In genomic region chr1:135252854-135253253, GRCm38 (mm10) we compare ENCODE assay signal across 16 mouse cellular contexts. TPM values are rescaled to one million over a fixed set of nuclear protein-coding genes. Genes with fewer than 3 reads are reported as not detected.
DNase-seq lines count a peak whose midpoint lies in the region; ATAC-seq and TF ChIP-seq lines count a peak whose summit lies in the region.
"Had no signal": no experiment of that assay in that cellular context is flagged by ENCODE, and none has a peak within 500 bp of the region (broad histone marks: within the 10 kb centered on the region; RNA-seq: fewer than 3 reads in every experiment).

No protein-coding gene starts in this region.

- no peaks in the 10 kb centered on the region for H3K36me3 ChIP-seq in embryonic facial prominence, embryonic 11.5 days (replicated peaks; ENCODE audit: control insufficient read depth, insufficient read depth, low read depth, low read length)
- no peaks in the 10 kb centered on the region for H3K36me3 ChIP-seq in lung, postnatal 0 days (ENCODE audit: insufficient read depth, low read length)
- H3K36me3 ChIP-seq: forebrain, embryonic 10.5 days had no signal

- H3K9me3 ChIP-seq in embryonic facial prominence, embryonic 11.5 days (replicated peaks; ENCODE audit: control insufficient read depth, low read length): no peaks in the 10 kb centered on the region
- H3K9me3 ChIP-seq in lung, postnatal 0 days (ENCODE audit: low read length): no peaks in the 10 kb centered on the region
- H3K9me3 ChIP-seq: forebrain, embryonic 10.5 days had no signal

- no peak for TF ChIP-seq POLR2A in lung, adult 2 months (IDR thresholded peaks at IDR 0.05; ENCODE audit: borderline replicate concordance, extremely low read depth, low read depth, low read length)

- TF ChIP-seq EP300 in lung, postnatal 0 days (IDR thresholded peaks at IDR 0.05): no peak

- no peak overlapping the region for H3K9ac ChIP-seq in embryonic facial prominence, embryonic 11.5 days (replicated peaks; ENCODE audit: low read length)
- no peak overlapping the region for H3K9ac ChIP-seq in lung, postnatal 0 days (replicated peaks; ENCODE audit: low read depth)

- H3K4me1 ChIP-seq in lung, adult 2 months (ENCODE audit: control insufficient read depth, insufficient read depth, low read length): peaks cover 3% of the 10 kb centered on the region; the same call in 1 of the 2 replicates
- no peaks in the 10 kb centered on the region for H3K4me1 ChIP-seq in embryonic facial prominence, embryonic 11.5 days (ENCODE audit: control insufficient read depth, insufficient read depth, low read length)
- H3K4me1 ChIP-seq in lung, postnatal 0 days (ENCODE audit: insufficient read depth, low read depth, low read length): peaks cover 5% of the 10 kb centered on the region; the same call in 1 of the 2 replicates

- H3K4me3 ChIP-seq in lung, adult 2 months (replicated peaks; ENCODE audit: extremely low read depth, low read depth, low read length): no peak overlapping the region
- no peak overlapping the region for H3K4me3 ChIP-seq in embryonic facial prominence, embryonic 11.5 days (ENCODE audit: low read depth, low read length)
- no peak overlapping the region for H3K4me3 ChIP-seq in lung, postnatal 0 days (ENCODE audit: low read depth, low read length)
- H3K4me3 ChIP-seq: forebrain, embryonic 10.5 days had no signal

- H3K4me2 ChIP-seq in embryonic facial prominence, embryonic 11.5 days (ENCODE audit: low read depth, low read length): no peak overlapping the region
- no peak overlapping the region for H3K4me2 ChIP-seq in lung, postnatal 0 days (replicated peaks; ENCODE audit: low read depth, low read length)

- WGBS in lung, adult 2 months: 31% methylated on average over 4 of the region's 4 CpGs
- WGBS in embryonic facial prominence, embryonic 11.5 days: 22% methylated on average over 4 of the region's 4 CpGs
- WGBS in lung, postnatal 0 days: 19% methylated on average over 4 of the region's 4 CpGs

- peak; percentile 56 to 74 for DNase-seq in lung, adult 18-20 months
- no peak for DNase-seq in lung, adult 2 months
- DNase-seq in embryonic facial prominence, embryonic 11.5 days (ENCODE audit: low spot score): peak; percentile 49
- peak; percentile 81 for DNase-seq in lung, postnatal 0 days (ENCODE audit: low spot score)
- no peak for DNase-seq in cerebellum, postnatal 36 days
- DNase-seq in left cerebral cortex, postnatal 10 days (ENCODE audit: extremely low spot score in 1 of 2, low spot score in 2 of 2): no peak
- DNase-seq in spleen, adult 18-20 months: no peak
- DNase-seq: adrenal gland, postnatal 10 days; heart, postnatal 14 days; kidney, postnatal 25 days; liver; right cerebral cortex, postnatal 25 days had no signal

- peak; percentile 26; the same call in 1 of the 2 replicates for ATAC-seq in embryonic facial prominence, embryonic 11.5 days (replicated peaks; ENCODE audit: insufficient number of reproducible peaks, low FRiP score, low TSS enrichment, low read depth)
- peak; percentile 56 for ATAC-seq in lung, postnatal 0 days

- TF ChIP-seq CTCF in lung, adult 2 months (IDR thresholded peaks at IDR 0.05; ENCODE audit: insufficient read depth, low read length): no peak
- no peak for TF ChIP-seq CTCF in lung, postnatal 0 days (IDR thresholded peaks at IDR 0.05)

- intact Hi-C loops in left cerebral cortex, postnatal 10 days (cut with DNase I): loop anchor here (10.0 kb wide), 1 partner anchor 112 kb away; no protein-coding TSS in a partner anchor

- H3K27ac ChIP-seq in embryonic facial prominence, embryonic 11.5 days (replicated peaks; ENCODE audit: low read depth, low read length): no peak overlapping the region
- H3K27ac ChIP-seq in lung, postnatal 0 days (ENCODE audit: low read length): no peak overlapping the region
- H3K27ac ChIP-seq: forebrain, embryonic 10.5 days had no signal

- no peaks in the 10 kb centered on the region for H3K27me3 ChIP-seq in embryonic facial prominence, embryonic 11.5 days (ENCODE audit: control insufficient read depth, insufficient read depth, low read length)
- H3K27me3 ChIP-seq in lung, postnatal 0 days (replicated peaks; ENCODE audit: insufficient read depth, low read length): no peaks in the 10 kb centered on the region

RNA-seq across cellular contexts. Expression of gene Elf3, which starts 5.5 kb away (rescaled TPM):
- 19.2 and 19.5 TPM in 2 replicates for polyA plus RNA-seq in lung, adult 2 months (2012; rRNA removed)
- polyA plus RNA-seq in embryonic facial prominence, embryonic 11.5 days (2014; fragmentation: Nextera tagmentation; extraction: Ambion mirVana): 2.9 and 3.7 TPM in 2 replicates
- polyA plus RNA-seq in lung, postnatal 0 days (2015; fragmentation: Nextera tagmentation; extraction: Ambion mirVana): 31.9 and 45.5 TPM in 2 replicates
- not detected for total RNA-seq in left cerebral cortex, postnatal 10 days (2021)
- total RNA-seq: common myeloid progenitor, adult 5-6 weeks; left cerebral cortex, adult 18-20 months; megakaryocyte, adult 5-6 weeks had no signal

RNA-seq across cellular contexts. Expression of gene Rnpep, which starts 31.0 kb away (rescaled TPM):
- polyA plus RNA-seq in lung, adult 2 months (2012; rRNA removed): 34.5 and 38.1 TPM in 2 replicates
- 94.1 and 96.4 TPM in 2 replicates for polyA plus RNA-seq in embryonic facial prominence, embryonic 11.5 days (2014; fragmentation: Nextera tagmentation; extraction: Ambion mirVana)
- 50.2 and 67.5 TPM in 2 replicates for polyA plus RNA-seq in lung, postnatal 0 days (2015; fragmentation: Nextera tagmentation; extraction: Ambion mirVana)
- total RNA-seq in left cerebral cortex, postnatal 10 days (2021): 10 to 100 TPM; 47.3 to 52.1 TPM

Comparison
In these comparisons a context has a peak if more than half of its experiments do, and no peak if none do; other contexts are left out.
1. DNase-seq: peak in lung, adult 18-20 months (2 of 2), embryonic facial prominence, embryonic 11.5 days (single experiment) and lung, postnatal 0 days (single experiment); none in lung, adult 2 months (single experiment), cerebellum, postnatal 36 days (0 of 2), left cerebral cortex, postnatal 10 days (0 of 2) and spleen, adult 18-20 months (0 of 2).